Mouse (Mus musculus): ENCODE results near the gene D430019H16Rik.
A peak's percentile ranks its signal among the peaks of the same experiment; 100 is the strongest.

The D430019H16Rik gene

DNA sequence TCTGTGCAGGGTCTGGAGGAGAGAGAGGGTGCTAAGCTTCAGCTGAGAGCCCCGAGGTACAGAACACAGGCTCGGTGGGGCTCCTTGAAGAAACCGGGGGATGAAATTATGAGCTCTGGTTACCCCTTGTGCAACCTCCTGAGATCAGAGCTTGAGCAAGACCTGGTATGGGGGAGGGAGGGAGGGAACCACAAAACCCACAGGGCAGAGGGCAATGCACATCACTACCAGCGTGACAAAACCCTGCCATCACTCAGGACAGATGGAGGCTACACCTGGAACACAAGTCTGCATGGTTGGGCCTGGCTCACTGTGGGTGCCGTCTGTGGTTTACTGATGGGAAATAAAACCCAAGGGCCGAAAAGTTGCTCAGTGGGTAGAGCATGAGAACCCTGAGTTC lies 37.1 kb downstream of the D430019H16Rik start:
- DNase-seq, result no peak

DNA sequence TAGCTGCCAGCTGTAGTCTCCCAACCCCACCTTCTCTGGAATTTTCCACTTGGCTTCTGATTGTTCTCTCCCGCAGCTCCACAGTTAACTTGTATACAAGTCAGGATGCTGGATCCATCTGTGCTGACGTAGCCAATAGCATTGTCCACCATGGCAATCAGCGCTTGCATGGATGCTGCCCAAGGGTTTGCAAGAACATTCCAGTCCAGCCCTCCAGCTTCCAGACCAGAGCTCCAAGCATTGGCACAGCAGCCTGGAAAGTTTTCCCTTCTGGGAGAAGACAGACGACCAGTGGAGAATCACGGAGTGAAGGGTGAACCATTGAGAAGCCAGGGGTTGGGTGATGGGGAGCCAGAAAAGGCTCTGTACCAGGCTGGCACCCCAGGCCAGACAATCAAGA lies 41.1 kb downstream of the D430019H16Rik start:
- DNase-seq, result no peak

DNA sequence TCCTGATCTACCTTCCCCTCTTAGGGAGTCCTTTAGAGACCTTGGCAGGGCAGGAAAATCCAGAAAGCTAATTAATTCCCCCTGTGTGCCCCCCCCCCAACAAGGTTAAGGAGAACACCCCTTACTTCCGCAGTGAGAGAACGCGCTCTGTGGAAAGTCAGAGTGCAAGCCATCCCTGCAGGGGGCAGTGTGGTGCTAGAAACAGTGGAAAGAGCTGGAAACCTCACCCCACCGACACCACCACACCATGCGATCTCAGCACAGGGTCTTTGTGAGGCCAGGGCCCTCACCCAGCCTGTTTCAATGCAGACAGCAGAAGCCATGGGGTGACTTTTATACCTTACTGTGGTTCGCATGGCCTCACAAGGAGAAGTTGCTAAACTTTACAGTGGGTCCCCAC lies 44.2 kb downstream of the D430019H16Rik start:
- DNase-seq, result peak; percentile 70

DNA sequence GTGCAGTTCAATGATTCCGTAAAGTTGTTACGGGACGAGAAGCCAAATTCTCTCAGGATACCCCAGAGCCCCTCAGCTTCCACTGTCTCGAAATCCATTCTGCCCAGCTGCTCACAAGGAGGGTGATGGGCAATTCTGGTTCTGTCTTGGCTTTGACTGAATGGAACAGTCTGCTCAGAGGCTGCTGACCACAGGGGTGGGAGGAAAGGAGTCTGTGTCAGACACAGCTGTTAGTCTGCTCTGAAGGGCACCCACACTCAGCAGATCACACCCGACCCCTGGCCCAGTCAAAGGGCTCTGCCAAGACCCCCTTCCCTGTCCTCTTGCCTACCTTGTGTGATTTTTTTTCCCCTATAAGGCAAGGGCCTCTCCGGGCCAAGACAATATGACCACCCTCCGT lies 44.8 kb downstream of the D430019H16Rik start:
- no peak for DNase-seq

DNA sequence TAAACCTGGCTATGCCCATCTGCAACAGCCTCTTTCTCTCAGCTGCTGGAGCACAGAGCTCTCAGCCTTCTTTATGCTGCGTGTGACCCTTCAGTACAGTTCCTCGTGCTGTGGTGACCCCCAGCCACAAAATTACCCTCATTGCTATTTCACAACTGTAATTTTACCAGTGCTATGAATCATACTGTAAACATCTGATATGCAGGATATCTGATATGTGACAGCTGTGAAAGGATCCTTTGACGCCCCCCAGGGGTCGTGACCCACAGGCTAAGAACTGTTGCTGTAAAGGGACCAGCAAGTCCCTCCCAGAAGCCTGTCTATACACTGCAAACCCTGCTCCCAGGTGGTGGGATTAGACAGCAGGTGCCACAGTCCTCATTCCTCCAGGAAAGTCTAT lies 45.2 kb downstream of the D430019H16Rik start:
- DNase-seq, result no peak

DNA sequence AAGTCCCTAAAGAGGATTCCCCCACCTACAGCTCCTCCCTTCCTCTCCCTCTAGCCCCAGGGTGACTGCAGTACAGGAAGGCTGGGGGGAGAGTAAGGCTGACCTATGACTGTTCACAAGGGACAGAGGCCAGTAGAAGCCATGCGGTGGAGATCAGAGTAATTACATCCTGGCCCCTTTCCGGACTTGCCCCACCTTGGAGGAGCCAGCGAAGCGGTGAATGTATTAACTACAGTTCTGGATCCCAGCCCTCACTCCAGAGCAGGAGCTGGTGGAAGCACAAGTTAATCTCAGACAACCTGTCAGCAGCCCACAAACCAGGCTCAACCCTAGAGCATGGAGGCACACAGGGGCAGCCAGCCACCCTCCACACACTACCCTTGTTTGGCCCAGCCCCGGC lies 47.3 kb downstream of the D430019H16Rik start:
- no peak for DNase-seq

DNA sequence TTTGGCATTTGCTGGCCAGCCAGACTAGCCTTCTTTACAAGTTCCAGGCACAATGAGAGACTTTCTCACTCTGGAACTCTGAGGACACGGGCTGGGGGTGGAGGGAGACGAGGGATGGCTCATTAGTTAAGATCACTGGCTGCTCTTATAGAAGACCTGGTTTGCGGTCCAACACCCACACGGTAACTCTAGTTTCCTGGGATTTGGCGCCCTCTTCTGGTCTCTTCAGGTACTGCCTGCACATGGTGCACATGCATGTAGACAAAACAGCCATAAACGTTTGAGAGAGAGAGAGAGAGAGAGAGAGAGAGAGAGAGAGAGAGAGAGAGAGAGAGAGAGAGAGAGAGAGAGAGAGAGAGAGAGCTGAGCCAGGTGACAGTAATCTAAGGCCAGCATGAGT lies 51.1 kb downstream of the D430019H16Rik start:
- peak; percentile 36 for DNase-seq

DNA sequence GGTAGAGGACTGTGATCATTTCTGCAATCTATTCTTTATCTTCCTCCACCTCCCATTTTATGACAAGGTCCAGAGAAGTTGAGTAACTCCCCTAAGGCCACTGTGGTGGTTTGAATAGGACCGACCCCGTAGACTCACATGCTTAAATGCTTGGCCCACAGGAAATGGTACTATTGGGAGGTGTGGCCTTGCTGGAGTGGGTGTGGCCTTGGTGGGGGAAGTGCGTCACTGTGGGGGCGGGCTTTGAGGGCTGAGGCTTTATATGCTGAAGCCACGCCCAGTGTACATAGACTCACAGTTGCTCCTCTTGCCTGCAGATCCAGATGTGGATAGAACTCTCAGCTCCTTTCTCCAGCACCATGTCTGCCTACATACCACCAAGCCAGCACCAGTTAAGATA lies 57.5 kb downstream of the D430019H16Rik start:
- no peak for DNase-seq

DNA sequence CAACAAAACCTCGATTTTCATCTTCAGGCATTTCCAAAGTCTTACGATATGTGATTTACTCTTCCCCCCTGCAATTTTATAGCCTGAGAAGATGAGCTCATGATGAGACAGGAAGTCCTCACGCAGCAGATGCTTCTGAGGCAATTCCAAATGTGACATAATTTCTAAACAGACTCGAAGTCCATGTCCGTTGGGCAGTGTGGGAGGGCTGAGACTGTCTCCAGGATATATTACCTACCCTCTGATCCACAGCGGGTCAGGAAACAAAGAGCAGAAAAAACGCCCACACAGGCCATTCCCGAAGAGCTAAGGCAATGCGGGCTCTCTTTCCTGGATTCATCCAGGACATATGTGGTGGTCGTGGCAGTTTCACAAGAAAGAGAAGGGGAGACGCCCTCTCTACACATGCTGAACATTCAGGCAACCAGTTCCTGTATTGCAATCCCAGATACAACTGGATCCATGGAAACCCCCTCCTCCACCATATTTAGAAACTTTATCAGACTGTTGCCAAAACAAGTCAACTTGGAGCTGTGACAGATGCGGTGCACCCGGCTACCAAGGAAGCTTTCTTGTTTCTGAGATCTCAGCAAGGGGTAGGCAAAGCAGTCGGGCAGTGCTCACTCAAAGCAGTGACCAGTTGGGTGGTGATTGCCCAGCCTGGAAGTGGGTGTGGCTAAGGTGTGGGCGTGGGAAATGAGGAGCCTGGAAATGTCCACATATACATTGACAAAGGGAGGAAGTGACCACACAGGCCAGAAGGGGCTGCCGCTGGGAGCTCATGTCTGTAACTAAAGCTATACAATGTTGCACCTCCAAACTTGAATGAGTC lies 58.2 kb downstream of the D430019H16Rik start:
- DNase-seq, result peak; percentile 15

DNA sequence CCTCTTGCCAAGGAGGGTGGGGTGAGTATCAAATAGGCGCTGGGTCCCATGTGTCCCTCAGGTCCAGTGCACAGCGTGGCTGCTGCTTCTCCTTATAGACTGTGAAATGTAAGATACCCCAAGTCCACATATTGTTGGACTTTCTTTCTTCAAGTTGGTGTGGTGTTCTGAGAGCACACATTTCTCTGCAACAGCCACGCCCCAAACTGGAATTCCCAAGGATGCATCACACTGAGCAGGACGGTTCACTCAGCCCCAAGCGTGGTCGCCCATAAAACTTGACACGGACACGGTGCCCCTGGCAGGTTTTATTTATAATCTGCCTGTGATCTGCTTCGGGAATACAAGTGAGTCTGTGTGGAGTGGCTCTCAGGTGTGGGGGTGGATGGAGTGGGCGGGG lies 60.5 kb downstream of the D430019H16Rik start:
- DNase-seq, result no peak

DNA sequence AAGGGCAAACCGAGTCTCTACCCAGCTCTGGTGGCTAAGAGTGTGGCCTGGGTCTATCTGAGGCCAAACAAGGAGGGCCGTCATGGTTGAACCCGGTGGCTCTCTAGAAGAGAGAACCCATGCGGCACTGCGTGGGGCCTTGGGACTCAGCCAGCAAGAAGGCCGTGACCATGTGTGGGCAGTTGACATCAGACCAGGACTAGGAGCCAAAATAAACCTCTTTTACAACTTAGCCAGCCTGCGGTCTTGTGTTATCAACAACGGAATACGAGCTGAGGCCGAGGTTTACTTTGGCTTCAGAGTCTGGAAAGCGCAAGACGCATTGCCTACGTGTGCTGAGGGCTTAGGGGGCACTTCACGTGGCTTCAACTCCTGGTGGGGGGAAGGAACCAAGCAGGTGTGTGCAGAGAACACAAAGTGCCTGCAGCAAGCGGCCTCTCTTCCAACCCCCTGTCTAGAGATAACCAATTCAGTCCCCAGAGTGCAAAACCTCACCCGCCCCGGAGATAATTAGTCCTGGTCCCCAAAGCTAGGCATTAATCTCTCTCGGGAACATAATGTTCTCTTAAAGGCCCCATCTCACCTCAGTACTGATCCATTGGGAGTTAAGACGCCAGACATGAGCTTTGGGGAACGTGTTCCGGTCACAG lies 63.5 kb downstream of the D430019H16Rik start:
- no peak for DNase-seq

DNA sequence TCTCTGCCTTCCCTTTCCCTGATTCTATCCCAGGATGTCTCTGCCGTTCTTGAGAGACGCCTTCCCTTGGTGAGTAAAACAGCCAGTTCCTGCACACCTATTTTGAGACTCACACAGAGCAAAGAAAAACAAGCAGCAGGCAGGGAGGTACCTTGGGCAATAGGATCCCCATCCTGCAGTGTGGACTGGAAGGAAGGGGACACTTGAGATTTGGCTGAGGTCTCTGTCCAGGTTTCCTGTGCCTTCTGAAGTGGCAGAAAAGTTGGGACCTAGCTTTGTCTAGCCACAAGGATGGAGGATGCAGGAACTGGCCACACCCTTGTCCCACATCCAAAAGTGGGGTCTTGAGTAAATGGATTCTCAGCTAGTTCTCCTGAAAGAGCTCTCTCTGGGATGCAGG lies 66.2 kb downstream of the D430019H16Rik start:
- DNase-seq, result no peak

DNA sequence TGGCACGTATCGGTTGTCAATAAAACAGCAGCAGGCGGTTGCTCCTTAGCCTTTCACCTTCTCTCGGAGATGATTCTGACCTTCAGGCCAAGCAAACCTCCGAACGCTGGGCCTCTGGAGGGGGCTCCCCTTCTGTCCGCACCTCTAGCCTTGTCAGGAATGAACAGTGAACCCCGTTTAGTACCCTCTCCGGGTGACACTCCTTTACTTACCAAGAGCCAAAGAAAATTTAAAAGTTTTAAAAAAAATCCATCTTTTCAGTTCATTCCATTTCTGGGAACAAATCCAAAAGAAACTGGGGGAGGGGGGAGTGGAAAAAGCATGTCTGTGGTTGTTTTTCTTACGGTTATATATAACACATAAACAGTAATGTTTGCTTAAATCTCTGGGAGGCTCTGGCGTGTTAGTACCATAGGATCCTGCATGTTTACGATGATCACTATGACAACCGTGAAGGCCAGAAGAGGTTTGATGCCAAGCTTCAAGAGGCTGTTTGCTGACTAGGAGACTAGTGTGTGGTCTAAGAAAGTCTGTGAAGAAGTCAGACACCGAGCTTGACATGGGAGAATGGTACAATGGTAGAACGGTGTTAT lies 67.6 kb downstream of the D430019H16Rik start:
- no peak for DNase-seq

DNA sequence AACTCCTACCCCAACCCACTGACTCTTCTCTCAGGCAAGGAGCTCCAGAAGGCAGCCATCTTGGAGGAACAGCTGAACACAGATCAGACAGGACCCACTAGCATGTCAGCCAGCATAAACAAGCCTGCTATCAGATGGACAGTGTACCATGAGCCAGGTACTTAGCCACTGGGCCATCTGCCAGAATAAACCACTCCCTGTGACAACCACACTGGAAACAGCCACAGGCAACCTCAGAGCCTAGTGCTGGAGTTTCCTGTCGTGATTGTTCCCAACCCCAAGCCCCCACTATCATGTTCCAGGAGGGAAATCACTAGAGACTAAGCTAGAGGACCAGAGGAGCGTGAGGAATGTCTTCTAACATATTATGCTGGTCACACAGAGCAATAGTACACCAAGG lies 70.1 kb downstream of the D430019H16Rik start:
- DNase-seq, result no peak

DNA sequence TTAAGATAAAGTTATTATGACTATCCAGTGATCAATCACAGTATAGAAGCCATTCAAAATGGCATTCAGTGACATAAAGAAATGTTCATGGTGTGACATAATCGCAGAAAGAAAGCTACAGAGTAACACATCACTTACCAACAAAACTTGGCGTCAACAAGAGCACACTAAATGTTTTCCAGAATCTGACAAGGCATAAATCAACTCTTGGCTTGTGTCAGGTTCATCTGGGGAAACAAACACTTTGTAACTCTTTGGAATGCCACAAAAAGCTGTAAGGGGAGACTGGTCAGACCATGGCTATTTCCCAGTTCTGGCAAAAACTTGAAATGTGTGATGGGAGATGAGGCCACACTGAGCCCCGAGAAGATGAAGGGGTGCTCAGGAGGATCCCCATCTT lies 72.5 kb downstream of the D430019H16Rik start:
- DNase-seq, result no peak

DNA sequence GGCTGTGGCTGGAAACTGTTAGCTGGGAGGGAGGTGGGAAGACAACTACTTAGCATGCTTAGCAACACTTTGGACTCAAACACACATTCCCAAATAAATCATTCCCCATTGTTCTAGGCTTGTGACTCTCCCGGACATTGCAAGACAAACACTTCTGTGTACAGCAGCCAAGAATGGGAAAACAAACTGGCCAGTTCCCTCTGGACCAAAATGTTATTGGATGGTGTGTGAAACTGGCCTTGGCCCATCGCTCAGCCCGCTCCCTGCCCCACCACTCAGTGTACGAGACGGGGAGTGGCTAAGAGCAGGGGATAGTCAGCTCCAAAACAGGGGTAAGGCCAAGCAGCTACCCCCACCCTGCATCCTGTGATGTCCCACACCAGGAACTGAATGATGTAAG lies 73.2 kb downstream of the D430019H16Rik start:
- no peak for DNase-seq

DNA sequence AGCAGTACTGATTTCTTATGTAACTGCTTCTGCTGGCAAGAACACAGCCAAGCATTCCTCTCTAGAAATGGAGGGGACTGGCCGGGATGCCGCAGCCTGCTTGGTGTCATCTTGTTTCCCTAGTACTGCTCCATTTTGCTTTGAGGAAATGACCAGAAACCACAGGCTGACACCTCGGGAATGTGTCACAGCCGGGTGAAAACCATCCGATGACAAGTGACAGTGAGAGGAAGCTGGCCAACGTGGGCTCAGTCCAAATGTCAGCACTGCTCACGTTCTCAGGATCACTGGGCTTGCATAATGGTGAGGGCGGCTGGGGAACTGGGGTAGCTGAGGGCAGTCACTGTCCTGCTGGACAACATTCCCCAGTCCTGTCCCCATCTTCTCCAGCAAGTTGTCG lies 75.9 kb downstream of the D430019H16Rik start:
- DNase-seq, result no peak

DNA sequence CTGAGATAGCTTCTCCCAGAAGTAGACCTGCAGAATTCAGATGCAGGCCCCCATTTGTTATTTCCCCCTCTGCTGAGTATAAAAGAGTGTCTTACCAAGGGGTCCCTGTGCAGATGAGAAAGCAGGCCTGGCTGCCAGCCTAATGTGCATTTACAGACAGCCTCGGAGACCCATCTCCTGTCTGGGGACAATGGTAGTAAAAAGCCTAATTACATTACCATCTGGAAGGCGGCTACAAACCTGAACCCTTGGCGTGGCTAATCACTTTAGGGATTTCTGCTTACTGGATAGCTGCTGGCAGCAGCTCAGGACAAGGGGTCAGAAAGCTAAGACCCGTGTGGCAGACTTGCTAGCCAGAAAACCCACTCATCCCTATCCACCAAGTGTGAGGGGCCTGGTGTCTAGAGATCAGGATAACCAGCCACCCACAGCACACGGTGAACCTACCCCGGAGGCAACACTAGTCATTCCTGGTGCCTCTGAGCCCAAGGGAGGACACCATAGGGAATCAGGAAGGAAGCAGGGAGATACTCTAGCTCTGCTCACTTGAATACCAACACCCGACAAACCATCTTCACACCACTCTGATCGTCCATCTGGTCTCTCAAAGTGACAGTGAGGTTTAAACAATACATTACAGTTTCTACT lies 78.2 kb downstream of the D430019H16Rik start:
- DNase-seq, result no peak

DNA sequence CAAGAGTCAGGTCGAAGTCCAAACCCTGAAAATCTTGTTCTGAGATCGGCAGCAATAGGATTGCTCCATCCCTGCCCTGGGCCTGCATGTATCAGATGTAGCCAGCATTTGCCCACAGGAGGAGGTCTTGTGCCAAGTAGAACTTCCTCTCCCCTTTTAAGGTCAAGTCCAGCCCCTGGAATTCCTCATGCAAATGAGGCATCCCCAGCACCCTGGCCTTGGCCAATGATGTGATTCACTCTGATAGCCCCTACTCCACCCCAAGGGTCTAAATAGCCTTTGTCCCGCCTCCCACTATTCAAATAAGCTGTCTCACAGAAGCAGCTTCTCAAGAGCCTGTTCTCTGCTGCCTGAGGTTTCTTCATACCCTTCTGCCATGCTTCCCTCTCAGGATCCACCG lies 81.2 kb downstream of the D430019H16Rik start:
- DNase-seq, result no peak

DNA sequence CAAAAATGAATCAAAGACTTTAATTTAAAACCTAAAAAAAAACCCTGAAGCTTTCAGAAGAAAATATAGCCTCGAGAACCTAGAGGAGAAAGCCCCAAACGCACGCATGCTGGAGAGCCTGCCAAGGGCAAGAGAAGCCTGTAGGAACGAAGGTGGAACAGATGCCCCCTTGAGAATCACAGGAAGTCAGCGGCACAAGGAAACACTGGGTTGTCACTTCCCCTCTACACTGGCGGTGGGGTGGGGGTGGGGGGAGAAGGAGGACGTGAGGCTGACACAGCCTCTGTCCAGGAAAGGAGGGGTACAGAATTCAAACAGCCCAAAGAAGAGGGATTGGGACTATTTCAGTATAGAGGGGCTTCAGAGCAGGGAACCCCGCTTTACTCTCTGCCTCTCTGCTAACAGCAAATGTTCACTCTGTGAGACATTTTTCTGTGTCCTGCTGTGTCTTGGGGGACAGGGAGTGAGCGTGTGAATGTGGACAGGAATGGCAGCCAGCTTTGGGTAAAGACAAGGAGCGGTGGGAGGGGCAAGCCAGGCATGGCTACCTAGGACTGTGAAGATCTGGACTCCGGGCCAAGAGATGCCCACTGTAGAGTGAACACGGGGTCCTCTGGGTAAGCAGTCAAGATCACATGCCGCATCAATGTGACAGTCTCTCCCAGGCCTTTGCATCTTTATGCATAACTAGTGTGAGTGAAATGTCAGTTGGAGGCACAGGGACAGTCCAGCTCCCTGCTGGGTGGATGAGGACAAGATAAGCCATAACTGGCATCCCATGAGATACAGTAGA lies 82.5 kb downstream of the D430019H16Rik start:
- DNase-seq, result no peak

DNA sequence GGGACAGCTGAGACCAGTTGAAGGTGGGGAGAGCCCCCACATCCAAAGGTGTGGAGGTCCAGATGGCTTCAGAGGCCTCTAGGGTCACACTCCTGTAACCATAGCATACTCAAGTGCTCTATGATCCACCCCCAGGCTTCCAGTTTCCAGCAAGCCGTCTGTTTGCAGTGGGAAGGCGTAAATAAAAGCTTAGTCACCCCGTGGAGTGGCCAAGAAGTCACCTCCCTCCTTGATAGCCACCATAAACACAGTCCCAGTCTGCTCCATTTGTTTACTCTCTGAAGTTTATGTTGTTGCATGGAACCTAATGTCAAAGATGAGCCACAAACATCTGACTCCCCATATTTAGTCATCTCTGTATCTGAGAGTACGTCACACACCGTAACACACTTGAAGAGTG lies 83.5 kb downstream of the D430019H16Rik start:
- no peak for DNase-seq

DNA sequence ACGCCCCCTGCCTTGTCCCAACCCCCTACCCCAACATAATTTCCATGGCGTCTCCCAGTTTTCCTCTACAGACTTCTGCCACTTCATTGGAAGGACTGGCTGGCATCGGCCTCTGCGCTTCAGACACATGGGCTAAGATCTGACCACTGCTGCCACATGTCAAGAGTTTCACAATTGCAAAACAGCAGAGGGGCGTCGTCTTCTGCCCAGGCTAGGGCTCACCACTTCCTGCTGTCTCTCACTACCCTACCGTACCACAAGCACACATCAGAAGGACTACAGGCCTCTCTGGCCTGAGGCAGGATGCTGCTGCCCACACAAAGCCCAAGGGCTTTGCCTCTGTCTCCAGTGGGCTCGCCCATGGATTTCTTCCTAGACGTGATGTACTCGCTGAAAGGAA lies 86.0 kb downstream of the D430019H16Rik start:
- DNase-seq, result no peak
